Mouse (Mus musculus): ENCODE data around the gene Scrg1.

DNA sequence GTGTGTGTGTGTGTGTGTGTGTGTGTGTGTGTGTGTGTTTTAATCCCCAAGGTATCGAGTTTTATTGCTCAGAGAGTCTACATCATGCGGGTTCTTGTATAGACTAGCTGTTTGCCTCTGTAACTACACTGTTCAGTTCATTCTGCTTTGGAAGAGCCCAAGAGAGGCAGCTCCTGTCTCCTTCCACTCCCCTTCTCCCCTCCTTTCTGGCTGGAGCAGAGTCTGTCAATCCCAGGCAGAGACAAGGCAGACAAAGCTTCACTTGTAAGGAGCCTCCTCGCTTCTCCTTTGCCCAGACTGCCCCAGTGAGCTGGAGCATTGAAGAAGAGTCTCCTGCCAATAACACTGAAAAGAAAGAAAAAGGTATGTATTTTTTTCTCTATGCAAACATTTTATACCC is at the start of gene Scrg1:
- no peak for TF ChIP-seq CTCF (IDR thresholded peaks at IDR 0.05; ENCODE audit: low read depth)
- no peak for TF ChIP-seq EP300 (IDR thresholded peaks at IDR 0.05; ENCODE audit: low read depth)
